Mouse (Mus musculus) hindbrain, embryonic 11.5 days (tissue): ENCODE measurements around the gene Adcy9. TPM values are rescaled to one million over a fixed set of nuclear protein-coding genes. Genes with fewer than 3 reads are reported as not detected.

ENCODE experiments used
- ATAC-seq: fragments of 200-750 bp; cut with Nextera tagmentation; 2 replicates; pipeline ENCODE4 v1.8.0; 2017; ENCODE audit warnings: mild to moderate bottlenecking, moderate TSS enrichment, moderate library complexity; ENCODE audit not compliant: low FRiP score
- DNase-seq: peaks from one replicate; pipeline ENCODE4 v3.0.0-alpha.2; 2015; ENCODE audit warnings: low spot score
- H3K27ac ChIP-seq: fragments of 300-500 bp; sonication (generic); 2 replicates; pipeline ENCODE4 v1.5.1; 2014; ENCODE audit warnings: mild to moderate bottlenecking, low read depth, low read length
- H3K27me3 ChIP-seq: fragments of 300-500 bp; sonication (generic); 2 replicates; pipeline ENCODE4 v1.6.1; 2014; ENCODE audit warnings: mild to moderate bottlenecking, low read length, moderate library complexity, mixed read lengths; ENCODE audit not compliant: control insufficient read depth, insufficient read depth
- H3K36me3 ChIP-seq: fragments of 300-500 bp; sonication (generic); 2 replicates; pipeline ENCODE4 v1.6.1; 2014; ENCODE audit warnings: mild to moderate bottlenecking, low read length, moderate library complexity, mixed read lengths; ENCODE audit not compliant: control insufficient read depth, insufficient read depth
- H3K4me1 ChIP-seq: fragments of 300-500 bp; sonication (generic); replicated peaks from 2 replicates; pipeline ENCODE4 v1.6.1; 2014; ENCODE audit warnings: low read length, mixed read lengths; ENCODE audit not compliant: control insufficient read depth, insufficient read depth
- H3K4me2 ChIP-seq: fragments of 300-500 bp; sonication (generic); replicated peaks from 2 replicates; pipeline ENCODE4 v1.6.1; 2014; ENCODE audit warnings: mild to moderate bottlenecking, low read depth, low read length
- H3K4me3 ChIP-seq: fragments of 300-500 bp; sonication (generic); 2 replicates; pipeline ENCODE4 v1.5.1; 2014; ENCODE audit warnings: low read depth, low read length
- H3K9ac ChIP-seq: fragments of 300-500 bp; sonication (generic); 2 replicates; pipeline ENCODE4 v1.6.1; 2014; ENCODE audit warnings: low read depth, low read length
- H3K9me3 ChIP-seq: fragments of 300-500 bp; sonication (generic); 2 replicates; pipeline ENCODE4 v1.6.1; 2016; ENCODE audit warnings: low read length; ENCODE audit not compliant: control insufficient read depth
- WGBS: fragments of 180-500 bp; shearing (Covaris S2); extraction: QIAGEN DNeasy Blood & Tissue Kit; methylation state at CpG from one replicate; pipeline ENCODE4 v1.1.7; 2014; 5-methylcytosine and 5-hydroxymethylcytosine counted together
- polyA plus RNA-seq: library from polyadenylated mRNA; unstranded; fragments of >200 nt; fragmentation: Nextera tagmentation; extraction: Ambion mirVana; gene quantifications from 2 replicates; pipeline ENCODE4 v1.2.1, GENCODE M21; 2014

Gene Adcy9
- polyA plus RNA-seq, 1 experiment from 2014 or later = 1.7 TPM

DNA sequence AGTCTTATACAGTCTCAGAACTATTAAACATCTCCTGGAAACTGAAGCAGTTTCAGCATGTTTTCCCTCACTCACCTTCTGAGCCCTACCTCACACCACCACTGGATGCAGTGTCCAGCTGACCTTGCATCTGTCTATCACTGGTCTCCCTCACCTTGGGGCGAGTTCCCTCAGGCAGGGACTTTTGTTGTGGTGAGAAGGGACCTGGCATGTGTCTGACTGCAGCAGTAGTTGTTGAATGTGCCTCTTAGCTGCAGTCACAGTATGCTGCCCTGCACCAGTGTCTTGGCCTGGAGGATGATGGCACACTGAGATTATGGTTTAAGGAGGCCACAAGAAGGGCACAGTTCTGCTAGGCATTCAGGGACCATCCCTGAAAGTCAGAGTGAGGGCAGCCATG lies 19.2 kb downstream of the Adcy9 start:
- no peaks in the 10 kb centered on the region for H3K9me3 ChIP-seq
- no peak overlapping the region for H3K4me2 ChIP-seq
- DNase-seq (no peak), ATAC-seq (no peak)
- H3K4me3 ChIP-seq = no peak overlapping the region
- H3K27me3 ChIP-seq = no peaks in the 10 kb centered on the region
- H3K9ac ChIP-seq = no peak overlapping the region
- H3K36me3 ChIP-seq = no peaks in the 10 kb centered on the region
- H3K4me1 ChIP-seq = no peaks in the 10 kb centered on the region
- no peak overlapping the region for H3K27ac ChIP-seq
- 58% methylated on average over 1 of the region's 1 CpGs for WGBS

DNA sequence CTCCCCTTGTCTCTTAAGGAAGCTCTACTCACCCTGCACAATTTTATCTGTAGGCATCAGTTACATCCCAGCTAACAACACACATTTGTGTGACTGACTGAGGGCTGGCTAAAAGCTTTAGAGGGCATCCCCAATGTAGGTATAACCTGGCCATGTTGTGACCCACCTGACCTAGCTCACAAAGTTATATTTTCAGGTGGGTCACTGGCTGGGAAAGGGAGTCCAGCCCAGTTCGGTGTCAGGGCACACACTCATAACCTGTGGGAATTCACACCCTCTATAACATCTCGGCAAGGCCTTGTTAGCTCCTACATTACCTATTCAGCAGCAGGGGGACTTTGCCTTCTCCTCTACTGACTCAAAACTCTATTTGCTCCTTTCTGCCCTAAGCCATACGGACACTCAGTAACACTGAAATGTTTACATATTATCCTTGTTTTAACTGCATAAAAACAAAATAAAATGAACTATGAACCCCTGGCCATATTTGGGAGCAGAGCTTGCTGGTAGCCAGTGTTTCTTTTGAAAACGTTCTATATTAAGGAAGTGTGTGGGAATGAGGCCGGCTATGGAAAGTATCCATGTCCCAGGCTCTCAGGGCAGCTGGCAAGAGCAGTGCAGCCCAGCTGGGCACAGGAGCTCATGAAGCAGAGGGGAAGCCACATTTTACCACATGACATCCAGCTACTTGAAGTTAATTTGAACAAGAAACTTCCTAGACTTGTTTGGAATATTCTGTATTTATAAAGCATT lies 20.7 kb downstream of the Adcy9 start:
- Histone ChIP-seq H3K9me3 (no peaks in the 10 kb centered on the region), H3K36me3 (no peaks in the 10 kb centered on the region), H3K27ac (no peak overlapping the region), H3K9ac (no peak overlapping the region), H3K4me2 (no peak overlapping the region), H3K27me3 (no peaks in the 10 kb centered on the region), H3K4me1 (no peaks in the 10 kb centered on the region), H3K4me3 (no peak overlapping the region)
- WGBS = 76% methylated on average over 5 of the region's 5 CpGs
- DNase-seq (no peak), ATAC-seq (no peak)

DNA sequence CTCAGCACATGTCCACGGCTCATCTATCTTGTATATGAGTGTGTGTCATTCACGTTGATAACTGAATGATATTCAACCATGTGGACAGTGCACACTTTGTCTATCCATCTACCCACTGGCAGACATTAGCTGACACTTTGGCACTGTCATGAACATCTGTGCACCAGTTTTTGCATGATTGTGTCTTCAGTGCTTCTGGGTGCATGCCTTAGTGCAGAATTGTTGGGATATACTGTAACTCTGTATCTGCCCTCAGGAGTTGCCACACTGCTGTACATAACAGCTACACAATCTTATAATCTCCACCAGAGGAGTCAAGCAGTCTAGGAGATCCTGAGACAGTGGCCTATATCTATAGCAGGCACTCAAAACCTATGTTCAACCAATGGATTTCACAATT lies 21.5 kb downstream of the Adcy9 start:
- Histone ChIP-seq H3K4me3 (no peak overlapping the region), H3K4me2 (no peak overlapping the region), H3K36me3 (no peaks in the 10 kb centered on the region), H3K9me3 (no peaks in the 10 kb centered on the region), H3K4me1 (no peaks in the 10 kb centered on the region), H3K27me3 (no peaks in the 10 kb centered on the region), H3K27ac (no peak overlapping the region), H3K9ac (no peak overlapping the region)
- DNase-seq (no peak), ATAC-seq (no peak)
- 86% methylated on average over 2 of the region's 2 CpGs for WGBS

DNA sequence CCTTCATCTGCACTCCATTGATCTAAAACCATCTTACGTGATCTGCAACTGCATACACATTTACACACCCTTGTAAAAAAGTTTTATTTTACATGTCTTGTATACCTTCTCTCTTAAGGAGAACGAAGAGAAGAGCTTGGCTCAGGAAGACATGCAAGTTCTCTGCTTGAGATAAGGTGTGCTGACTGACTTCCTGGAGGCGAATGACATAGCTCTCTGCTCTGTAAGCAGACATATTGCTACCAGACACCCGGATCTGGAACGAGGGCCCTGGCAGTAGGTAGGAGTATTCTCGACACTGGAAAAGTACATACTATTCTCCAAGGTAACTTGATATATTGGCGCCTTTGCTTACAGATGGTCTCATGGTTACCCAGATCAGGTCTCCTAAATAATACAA lies 22.7 kb downstream of the Adcy9 start:
- ATAC-seq = no peak
- H3K9ac ChIP-seq = no peak overlapping the region
- no peaks in the 10 kb centered on the region for H3K4me1 ChIP-seq
- 93% methylated on average over 7 of the region's 7 CpGs for WGBS
- H3K27me3 ChIP-seq = no peaks in the 10 kb centered on the region
- no peak overlapping the region for H3K4me3 ChIP-seq
- no peak overlapping the region for H3K27ac ChIP-seq
- no peak for DNase-seq
- no peaks in the 10 kb centered on the region for H3K9me3 ChIP-seq
- H3K4me2 ChIP-seq = no peak overlapping the region
- H3K36me3 ChIP-seq = no peaks in the 10 kb centered on the region

DNA sequence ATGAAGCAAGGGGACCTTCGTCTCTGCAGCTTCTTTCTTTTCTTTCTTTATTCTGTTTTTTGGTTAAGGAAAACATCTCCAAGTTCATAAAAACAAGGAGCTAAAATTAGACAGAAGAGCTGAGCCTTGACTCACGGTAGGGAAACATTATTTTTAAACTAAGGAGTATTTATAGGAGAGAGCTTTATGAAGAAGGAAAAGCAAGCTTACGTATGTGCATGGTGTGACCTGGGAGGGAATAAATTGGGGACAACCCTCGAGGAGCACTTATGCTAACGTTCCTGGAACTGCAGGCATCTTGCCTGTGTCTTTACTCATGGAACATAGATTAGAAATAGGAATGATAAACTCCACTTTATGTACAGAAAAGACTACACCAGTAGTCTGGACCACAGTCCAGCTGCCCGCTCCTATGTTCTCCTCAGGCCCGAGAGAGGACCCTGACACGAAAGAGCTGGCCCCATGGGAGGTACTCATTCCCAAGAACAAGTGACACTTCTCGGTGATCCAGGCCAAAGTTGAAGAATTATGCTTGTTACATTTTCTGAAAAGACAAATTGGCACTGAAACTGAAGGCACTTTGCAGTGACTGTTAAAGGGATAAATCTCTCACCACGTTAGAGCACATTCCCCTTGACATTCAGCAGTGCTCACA lies 24.5 kb downstream of the Adcy9 start:
- H3K4me3 ChIP-seq = no peak overlapping the region
- H3K27ac ChIP-seq = no peak overlapping the region
- ATAC-seq = no peak
- H3K27me3 ChIP-seq = no peaks in the 10 kb centered on the region
- H3K36me3 ChIP-seq = no peaks in the 10 kb centered on the region
- no peak overlapping the region for H3K4me2 ChIP-seq
- H3K9ac ChIP-seq = no peak overlapping the region
- no peaks in the 10 kb centered on the region for H3K4me1 ChIP-seq
- H3K9me3 ChIP-seq = no peaks in the 10 kb centered on the region
- DNase-seq = no peak
- WGBS = 80% methylated on average over 10 of the region's 10 CpGs

DNA sequence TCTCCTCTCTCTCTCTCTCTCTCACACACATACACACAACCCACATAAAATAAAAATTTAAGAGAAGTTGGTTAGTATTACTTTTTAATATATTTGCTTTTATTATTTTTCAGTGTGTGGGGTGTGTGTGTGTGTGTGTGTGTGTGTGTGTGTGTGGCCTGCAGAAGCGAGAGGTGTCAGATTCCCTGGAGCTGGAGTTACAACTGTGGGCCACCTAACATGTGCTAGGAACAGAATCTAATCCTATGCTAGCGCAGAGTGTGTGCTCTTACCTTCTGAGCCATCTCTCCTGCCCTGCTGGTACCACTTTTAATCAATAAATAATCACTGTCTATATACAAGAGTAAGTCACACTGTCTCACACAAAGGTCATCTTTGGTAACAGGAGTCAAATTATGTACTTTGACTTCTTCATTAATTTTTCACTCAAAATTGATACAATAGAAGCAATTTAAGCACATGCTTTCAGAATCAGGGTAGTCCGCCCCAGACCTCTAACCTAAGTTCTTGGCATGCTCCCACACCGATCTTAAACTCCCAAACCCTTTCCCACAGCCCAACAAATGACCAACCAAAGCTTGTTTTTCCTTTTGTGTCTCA lies 25.2 kb downstream of the Adcy9 start:
- H3K36me3 ChIP-seq = no peaks in the 10 kb centered on the region
- no peaks in the 10 kb centered on the region for H3K9me3 ChIP-seq
- H3K27ac ChIP-seq = no peak overlapping the region
- ATAC-seq (no peak), DNase-seq (no peak)
- WGBS = 88% methylated on average over 4 of the region's 4 CpGs
- H3K9ac ChIP-seq = no peak overlapping the region
- no peak overlapping the region for H3K4me3 ChIP-seq
- H3K27me3 ChIP-seq = no peaks in the 10 kb centered on the region
- no peaks in the 10 kb centered on the region for H3K4me1 ChIP-seq
- no peak overlapping the region for H3K4me2 ChIP-seq

DNA sequence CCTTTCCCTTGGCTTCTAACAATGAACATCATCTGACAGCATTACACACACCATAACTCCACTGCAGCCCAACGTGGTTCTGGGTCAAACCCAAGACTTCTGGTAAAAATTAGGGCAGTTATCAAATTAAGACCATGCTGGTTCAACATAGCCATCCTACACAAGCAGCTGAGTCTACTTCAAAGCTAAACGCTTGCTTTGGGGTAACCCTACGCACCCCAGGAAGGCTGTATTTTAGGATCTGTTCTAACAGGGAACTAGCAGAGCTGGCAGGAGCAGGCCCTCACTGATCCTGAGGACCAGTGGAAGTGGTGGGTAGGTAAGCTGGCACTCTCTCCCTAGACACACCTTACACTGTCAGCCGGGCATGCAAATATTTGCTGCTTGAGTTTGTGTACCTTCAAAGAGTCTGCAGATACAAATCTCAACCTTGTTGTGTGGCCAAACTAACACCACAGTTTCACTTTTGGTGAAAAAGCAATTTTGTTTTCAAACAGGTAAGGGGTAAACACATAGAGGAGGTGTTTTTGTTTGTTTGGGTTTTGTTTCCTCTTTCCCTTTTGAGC lies 36.7 kb downstream of the Adcy9 start:
- H3K36me3 ChIP-seq = no peaks in the 10 kb centered on the region
- ATAC-seq = no peak
- WGBS = 78% methylated on average over 4 of the region's 4 CpGs

DNA sequence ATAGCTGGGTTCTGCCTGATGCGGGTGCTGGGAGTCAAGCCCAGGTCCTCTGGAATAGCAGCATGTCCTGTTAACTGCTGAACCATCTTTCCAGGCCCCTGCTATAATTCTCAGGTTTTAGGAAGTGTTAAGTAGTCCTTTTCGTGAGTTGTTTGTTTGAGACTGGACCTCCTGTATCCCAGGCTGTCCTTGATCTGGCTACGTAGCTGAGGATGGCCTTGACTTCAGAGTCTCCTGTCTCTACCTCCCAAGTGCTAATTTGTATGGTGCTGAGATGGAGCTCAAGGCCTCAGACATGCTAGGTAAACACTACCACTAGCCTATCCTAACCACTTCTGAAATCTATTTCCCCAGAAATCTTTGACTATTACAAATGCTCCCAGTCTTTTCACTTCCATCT lies 37.9 kb downstream of the Adcy9 start:
- Histone ChIP-seq H3K27ac (no peak overlapping the region), H3K9me3 (no peaks in the 10 kb centered on the region), H3K36me3 (no peaks in the 10 kb centered on the region), H3K4me2 (no peak overlapping the region), H3K4me1 (no peaks in the 10 kb centered on the region), H3K4me3 (no peak overlapping the region), H3K27me3 (no peaks in the 10 kb centered on the region), H3K9ac (no peak overlapping the region)
- DNase-seq (no peak), ATAC-seq (no peak)
- 84% methylated on average over 3 of the region's 3 CpGs for WGBS

More for the DNA sequence above, 36.7 kb downstream of the Adcy9 start:
- Histone ChIP-seq H3K27ac (no peak overlapping the region), H3K4me3 (no peak overlapping the region), H3K4me2 (no peak overlapping the region), H3K4me1 (no peaks in the 10 kb centered on the region), H3K9ac (no peak overlapping the region), H3K27me3 (no peaks in the 10 kb centered on the region), H3K9me3 (no peaks in the 10 kb centered on the region)
- no peak for DNase-seq
